Mouse (Mus musculus): ENCODE measurements around the gene Pde10a. TPM values are rescaled to one million over a fixed set of nuclear protein-coding genes. Genes with fewer than 3 reads are reported as not detected.

The Pde10a gene
- polyA plus RNA-seq, 1 experiment, result 3.9 TPM

DNA sequence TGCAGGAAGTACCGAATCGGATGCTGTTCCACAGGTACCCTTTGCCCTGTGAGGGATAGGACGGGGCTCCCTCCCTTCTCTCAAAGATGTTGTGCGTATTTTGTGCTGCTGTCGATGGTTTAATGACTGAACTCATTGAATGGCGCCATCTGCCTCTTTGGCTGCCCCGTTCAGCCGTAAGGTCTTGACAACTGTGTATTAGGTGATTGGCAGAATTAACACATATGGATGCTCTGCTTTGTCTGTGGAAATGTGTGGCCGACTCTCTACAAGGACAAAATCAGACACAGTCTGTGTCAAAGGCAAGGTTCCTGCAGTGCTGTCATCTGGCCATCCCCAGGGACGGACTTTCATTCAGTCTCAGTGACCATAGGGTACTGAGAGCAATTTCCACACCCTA, 372.6 kb downstream of the Pde10a start:
- H3K4me3 ChIP-seq (replicated peaks), result peak overlapping the region; percentile 7
- H3K9me3 ChIP-seq, result no peaks in the 10 kb centered on the region
- no peak for TF ChIP-seq GATA1 (IDR thresholded peaks at IDR 0.05; ENCODE audit: borderline replicate concordance, low read length)

GRCm38 (mm10) chr17:8898221-8898620, 373.0 kb downstream of the Pde10a start:
- Histone ChIP-seq H3K4me1 (peaks cover 80% of the 10 kb centered on the region), H3K4me3 (replicated peaks) (peak overlapping the region; percentile 48), H3K27me3 (replicated peaks) (peaks cover 7% of the 10 kb centered on the region), H3K36me3 (replicated peaks; ENCODE audit: low read length) (peaks cover 51% of the 10 kb centered on the region), H3K9me3 (no peaks in the 10 kb centered on the region)
- TF ChIP-seq GATA1 (IDR thresholded peaks at IDR 0.05; ENCODE audit: borderline replicate concordance, low read length) (no peak), FLI1 (IDR thresholded peaks at IDR 0.05; ENCODE audit: low read length) (no peak)

More for the DNA sequence above, 372.6 kb downstream of the Pde10a start:
- H3K4me1 ChIP-seq, result peaks cover 81% of the 10 kb centered on the region
- H3K36me3 ChIP-seq (replicated peaks; ENCODE audit: low read length), result peaks cover 48% of the 10 kb centered on the region
- H3K27me3 ChIP-seq (replicated peaks), result peaks cover 7% of the 10 kb centered on the region

DNA sequence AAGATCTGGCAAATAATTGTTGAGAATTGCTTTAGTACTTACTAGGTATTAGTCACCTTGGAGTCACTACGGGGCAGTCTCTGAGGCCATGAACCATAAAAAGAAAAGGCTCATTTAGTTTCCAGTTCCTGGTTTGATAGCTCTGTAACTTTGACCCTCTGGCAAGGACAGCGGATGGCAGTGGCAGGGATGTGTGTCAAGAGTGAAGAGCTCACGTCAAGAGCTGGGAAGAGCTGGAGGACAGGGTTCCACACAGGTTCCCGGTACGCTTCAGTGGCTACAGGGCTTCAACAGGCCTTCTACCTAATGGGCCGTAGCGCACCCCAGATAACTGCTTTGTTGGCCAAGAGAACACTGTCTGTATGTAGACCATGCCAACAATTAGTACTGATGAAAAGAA, 374.0 kb downstream of the Pde10a start:
- Histone ChIP-seq H3K4me3 (replicated peaks) (no peak overlapping the region), H3K27me3 (replicated peaks) (peaks cover 7% of the 10 kb centered on the region)
- no peak for TF ChIP-seq FLI1 (IDR thresholded peaks at IDR 0.05; ENCODE audit: low read length)
- no peak for TF ChIP-seq GATA1 (IDR thresholded peaks at IDR 0.05; ENCODE audit: borderline replicate concordance, low read length)

GRCm38 (mm10) chr17:8903555-8904283, 378.5 kb downstream of the Pde10a start:
- H3K4me3 ChIP-seq (replicated peaks), result no peak overlapping the region
- TF ChIP-seq GATA1 (IDR thresholded peaks at IDR 0.05; ENCODE audit: borderline replicate concordance, low read length) (no peak), FLI1 (IDR thresholded peaks at IDR 0.05; ENCODE audit: low read length) (no peak)
- peaks cover 5% of the 10 kb centered on the region for H3K27me3 ChIP-seq (replicated peaks)
- peaks cover 43% of the 10 kb centered on the region for H3K4me1 ChIP-seq
- H3K36me3 ChIP-seq (replicated peaks; ENCODE audit: low read length), result peaks cover 44% of the 10 kb centered on the region
- no peaks in the 10 kb centered on the region for H3K9me3 ChIP-seq

More for the DNA sequence above, 374.0 kb downstream of the Pde10a start:
- Histone ChIP-seq H3K4me1 (peaks cover 70% of the 10 kb centered on the region), H3K9me3 (no peaks in the 10 kb centered on the region), H3K36me3 (replicated peaks; ENCODE audit: low read length) (peaks cover 54% of the 10 kb centered on the region)

DNA sequence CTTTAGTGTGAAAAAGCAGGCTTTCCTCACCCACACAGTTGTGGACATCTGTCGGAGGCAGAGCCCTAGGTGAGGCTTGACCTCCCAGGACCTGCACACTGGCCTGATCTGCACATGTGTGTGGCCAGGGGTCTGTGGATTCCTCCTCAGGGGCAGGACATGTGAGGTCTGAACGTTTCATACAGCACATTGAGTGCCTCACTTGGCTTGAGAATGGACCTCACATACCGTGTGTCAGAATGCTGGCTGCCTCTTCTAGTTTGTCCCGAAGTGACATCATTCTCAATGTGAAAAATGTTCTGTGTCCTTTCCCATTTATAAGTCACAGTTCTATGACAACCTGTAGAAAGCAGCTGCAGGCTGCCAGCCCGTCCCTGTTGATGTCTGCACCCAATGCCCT, 385.4 kb downstream of the Pde10a start:
- TF ChIP-seq FLI1 (IDR thresholded peaks at IDR 0.05; ENCODE audit: low read length), result no peak
- no peak for TF ChIP-seq GATA1 (IDR thresholded peaks at IDR 0.05; ENCODE audit: borderline replicate concordance, low read length)
- Histone ChIP-seq H3K36me3 (replicated peaks; ENCODE audit: low read length) (peaks cover 7% of the 10 kb centered on the region), H3K4me1 (peaks cover 45% of the 10 kb centered on the region), H3K4me3 (replicated peaks) (no peak overlapping the region), H3K9me3 (no peaks in the 10 kb centered on the region), H3K27me3 (replicated peaks) (peaks cover 5% of the 10 kb centered on the region)

DNA sequence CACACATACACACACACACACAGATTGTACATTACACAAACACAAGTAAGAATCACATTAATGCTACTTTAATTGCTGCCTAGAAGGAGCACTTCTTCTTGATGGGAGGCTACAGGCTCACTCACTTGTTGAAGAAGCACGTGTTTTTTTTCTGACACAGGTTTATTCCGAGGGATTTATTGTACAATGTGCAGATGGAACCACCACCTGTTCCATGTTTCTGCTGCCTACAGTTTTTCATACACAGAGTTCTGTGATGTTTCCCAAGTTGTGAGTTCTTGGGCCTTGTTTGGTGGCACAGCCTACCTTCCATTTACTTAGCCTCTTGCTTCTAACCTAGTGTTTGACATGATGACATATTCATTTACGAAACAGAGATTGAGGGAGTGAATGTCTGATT, 387.8 kb downstream of the Pde10a start:
- Histone ChIP-seq H3K4me3 (replicated peaks) (no peak overlapping the region), H3K9me3 (no peaks in the 10 kb centered on the region), H3K4me1 (peaks cover 50% of the 10 kb centered on the region), H3K27me3 (replicated peaks) (peaks cover 1% of the 10 kb centered on the region), H3K36me3 (replicated peaks; ENCODE audit: low read length) (peaks cover 4% of the 10 kb centered on the region)
- no peak for TF ChIP-seq FLI1 (IDR thresholded peaks at IDR 0.05; ENCODE audit: low read length)
- TF ChIP-seq GATA1 (IDR thresholded peaks at IDR 0.05; ENCODE audit: borderline replicate concordance, low read length), result no peak

DNA sequence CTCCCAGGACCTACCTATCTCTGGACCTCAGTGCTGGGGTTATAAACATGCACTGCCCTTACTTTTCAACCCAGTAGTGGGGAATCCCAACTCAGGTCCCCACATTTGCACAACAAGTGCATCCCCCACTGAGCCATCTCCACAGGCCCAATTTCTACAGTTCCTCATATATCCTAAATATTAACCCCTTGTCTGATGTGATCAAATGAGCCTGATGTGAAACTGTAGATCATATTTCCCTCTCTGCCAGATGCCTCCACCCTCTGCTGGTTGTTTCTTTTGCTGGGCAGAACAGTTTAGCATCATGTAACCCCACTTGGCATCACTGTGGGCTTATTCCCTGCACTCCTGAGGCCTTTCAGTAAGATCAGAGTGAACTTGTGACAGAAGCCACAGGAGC, 390.5 kb downstream of the Pde10a start:
- H3K9me3 ChIP-seq, result no peaks in the 10 kb centered on the region

GRCm38 (mm10) chr17:8923074-8923473, 397.9 kb downstream of the Pde10a start:
- H3K4me1 ChIP-seq, result peaks cover 41% of the 10 kb centered on the region
- H3K9me3 ChIP-seq, result no peaks in the 10 kb centered on the region
- peaks cover 66% of the 10 kb centered on the region for H3K36me3 ChIP-seq (replicated peaks; ENCODE audit: low read length)
- no peak overlapping the region for H3K4me3 ChIP-seq (replicated peaks)
- peaks cover 21% of the 10 kb centered on the region for H3K27me3 ChIP-seq (replicated peaks)
- TF ChIP-seq FLI1 (IDR thresholded peaks at IDR 0.05; ENCODE audit: low read length) (no peak), GATA1 (IDR thresholded peaks at IDR 0.05; ENCODE audit: borderline replicate concordance, low read length) (no peak)

More for the DNA sequence above, 390.5 kb downstream of the Pde10a start:
- H3K4me1 ChIP-seq, result peaks cover 35% of the 10 kb centered on the region
- TF ChIP-seq FLI1 (IDR thresholded peaks at IDR 0.05; ENCODE audit: low read length) (no peak), GATA1 (IDR thresholded peaks at IDR 0.05; ENCODE audit: borderline replicate concordance, low read length) (no peak)
- no peak overlapping the region for H3K4me3 ChIP-seq (replicated peaks)
- no peaks in the 10 kb centered on the region for H3K27me3 ChIP-seq (replicated peaks)
- peaks cover 12% of the 10 kb centered on the region for H3K36me3 ChIP-seq (replicated peaks; ENCODE audit: low read length)

DNA sequence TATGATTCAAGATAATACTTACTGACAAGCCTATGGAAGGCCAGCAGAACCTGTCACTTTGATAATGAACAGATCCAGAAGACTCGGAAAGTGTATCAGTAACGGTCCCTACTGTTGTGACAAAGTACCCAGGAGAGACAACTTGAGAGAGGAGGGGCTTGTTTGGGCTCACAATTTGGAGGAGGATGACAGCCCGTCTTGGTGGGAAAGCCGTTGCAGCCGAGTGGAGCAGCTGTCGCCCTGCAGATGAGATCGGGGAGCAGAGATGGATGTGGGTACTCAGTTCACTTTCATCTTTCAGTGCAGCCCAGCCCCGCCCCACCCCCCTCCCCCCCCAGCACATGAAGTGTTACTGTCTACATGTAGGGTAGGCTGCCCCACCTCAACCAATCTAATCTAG, 398.6 kb downstream of the Pde10a start:
- Histone ChIP-seq H3K36me3 (replicated peaks; ENCODE audit: low read length) (peaks cover 72% of the 10 kb centered on the region), H3K27me3 (replicated peaks) (peaks cover 21% of the 10 kb centered on the region), H3K4me3 (replicated peaks) (no peak overlapping the region), H3K4me1 (peaks cover 45% of the 10 kb centered on the region), H3K9me3 (no peaks in the 10 kb centered on the region)
- no peak for TF ChIP-seq GATA1 (IDR thresholded peaks at IDR 0.05; ENCODE audit: borderline replicate concordance, low read length)
- TF ChIP-seq FLI1 (IDR thresholded peaks at IDR 0.05; ENCODE audit: low read length), result no peak

- Histone ChIP-seq H3K4me1 (peaks cover 45% of the 10 kb centered on the region), H3K9me3 (no peaks in the 10 kb centered on the region), H3K36me3 (replicated peaks; ENCODE audit: low read length) (peaks cover 77% of the 10 kb centered on the region), H3K27me3 (replicated peaks) (peaks cover 21% of the 10 kb centered on the region), H3K4me3 (replicated peaks) (no peak overlapping the region)
- no peak for TF ChIP-seq GATA1 (IDR thresholded peaks at IDR 0.05; ENCODE audit: borderline replicate concordance, low read length)
- TF ChIP-seq FLI1 (IDR thresholded peaks at IDR 0.05; ENCODE audit: low read length), result no peak
Measured at GRCm38 (mm10) chr17:8925819-8926383, 400.7 kb downstream of the Pde10a start.

All from megakaryocyte, embryonic 14.5 days (primary cell).